Mouse (Mus musculus) embryonic facial prominence, embryonic 14.5 days (tissue): ENCODE measurements at regions not wholly inside any gene's neighbourhood (a gene's known extent, or its start where the extent isn't known, plus 50 kb on each side); places are given as distances from the start of the nearest gene placed in this dataset.

Source experiments
- ATAC-seq: fragments of 200-750 bp; cut with Nextera tagmentation; 2 replicates; pipeline ENCODE4 v1.8.0; 2017; ENCODE audit warnings: low read depth, moderate number of reproducible peaks, moderate TSS enrichment
- DNase-seq: peaks from one replicate; pipeline ENCODE4 v3.0.0-alpha.2; 2015; ENCODE audit warnings: low spot score
- H3K27ac ChIP-seq: fragments of 300-500 bp; sonication (generic); replicated peaks from 2 replicates; pipeline ENCODE4 v1.5.1; 2014; ENCODE audit warnings: low read depth, mild to moderate bottlenecking, low read length, moderate library complexity
- H3K27me3 ChIP-seq: fragments of 300-500 bp; sonication (generic); replicated peaks from 2 replicates; pipeline ENCODE4 v1.6.1; 2014; ENCODE audit warnings: low read length; ENCODE audit not compliant: control insufficient read depth, insufficient read depth
- H3K36me3 ChIP-seq: fragments of 300-500 bp; sonication (generic); 2 replicates; pipeline ENCODE4 v1.6.1; 2014; ENCODE audit warnings: low read length, mixed read lengths; ENCODE audit not compliant: control insufficient read depth, insufficient read depth
- H3K4me1 ChIP-seq: fragments of 300-500 bp; sonication (generic); 2 replicates; pipeline ENCODE4 v1.6.1; 2014; ENCODE audit warnings: antibody characterized with exemption, low read length; ENCODE audit not compliant: control insufficient read depth, insufficient read depth
- H3K4me2 ChIP-seq: fragments of 300-500 bp; sonication (generic); 2 replicates; pipeline ENCODE4 v1.6.1; 2014; ENCODE audit warnings: low read depth, mild to moderate bottlenecking, low read length, moderate library complexity, mixed read lengths
- H3K4me3 ChIP-seq: fragments of 300-500 bp; sonication (generic); 2 replicates; pipeline ENCODE4 v1.5.1; 2014; ENCODE audit warnings: low read depth, mild to moderate bottlenecking, low read length
- H3K9ac ChIP-seq: fragments of 300-500 bp; sonication (generic); 2 replicates; pipeline ENCODE4 v1.6.1; 2014; ENCODE audit warnings: low read depth, mild to moderate bottlenecking, low read length, moderate library complexity, mixed read lengths
- H3K9me3 ChIP-seq: fragments of 300-500 bp; sonication (generic); 2 replicates; pipeline ENCODE4 v1.6.1; 2016; ENCODE audit warnings: low read length; ENCODE audit not compliant: control insufficient read depth
- WGBS: fragments of 180-500 bp; shearing (Covaris S2); extraction: QIAGEN DNeasy Blood & Tissue Kit; methylation state at CpG from one replicate; pipeline ENCODE4 v1.1.7; 2014; 5-methylcytosine and 5-hydroxymethylcytosine counted together

- ATAC-seq (no peak), DNase-seq (peak; percentile 73)
- no peaks in the 10 kb centered on the region for H3K9me3 ChIP-seq
- H3K27ac ChIP-seq, result no peak overlapping the region
- 46% methylated on average over 6 of the region's 6 CpGs for whole genome bisulfite sequencing
- H3K9ac ChIP-seq, result no peak overlapping the region
- H3K36me3 ChIP-seq, result no peaks in the 10 kb centered on the region
- H3K4me1 ChIP-seq, result peaks cover 30% of the 10 kb centered on the region
- no peak overlapping the region for H3K4me2 ChIP-seq
- H3K27me3 ChIP-seq, result no peaks in the 10 kb centered on the region
- H3K4me3 ChIP-seq, result no peak overlapping the region
Measured at GRCm38 (mm10) chr12:107715871-107716270, 227.4 kb downstream of the 3110018I06Rik start.

DNA sequence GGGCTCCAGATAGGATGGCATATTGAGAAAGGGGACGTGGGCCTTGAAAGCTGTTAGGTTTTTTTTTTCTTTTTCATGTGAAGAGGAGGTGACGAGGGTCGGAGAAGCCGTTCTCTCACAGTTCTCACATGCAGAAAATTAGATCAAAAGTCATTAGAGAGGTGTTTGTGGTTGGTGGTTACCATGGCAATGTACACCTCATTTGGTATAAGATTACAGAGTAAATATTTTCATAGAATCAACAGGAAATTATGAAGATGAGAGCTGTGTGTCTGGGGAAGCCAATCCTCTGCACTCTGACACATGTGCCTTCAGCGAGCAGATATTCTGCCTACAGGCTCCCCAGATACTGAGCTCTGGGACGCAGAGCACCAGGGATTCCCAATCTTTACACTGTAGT lies 232.5 kb downstream of the 3110018I06Rik start:
- Histone ChIP-seq H3K36me3 (no peaks in the 10 kb centered on the region), H3K4me2 (no peak overlapping the region), H3K27me3 (no peaks in the 10 kb centered on the region), H3K4me3 (no peak overlapping the region), H3K9ac (no peak overlapping the region), H3K9me3 (no peaks in the 10 kb centered on the region), H3K27ac (no peak overlapping the region), H3K4me1 (peaks cover 31% of the 10 kb centered on the region)
- ATAC-seq (no peak), DNase-seq (no peak)
- 63% methylated on average over 6 of the region's 6 CpGs for WGBS

- no peak overlapping the region for H3K9ac ChIP-seq
- H3K4me2 ChIP-seq, result no peak overlapping the region
- peaks cover 24% of the 10 kb centered on the region for H3K4me1 ChIP-seq
- peak; percentile 75 for DNase-seq
- H3K36me3 ChIP-seq, result no peaks in the 10 kb centered on the region
- H3K9me3 ChIP-seq, result 0 out of 2 replicates have a peak, but pooled peaks cover 4% of the 10 kb centered on the region
- 44% methylated on average over 9 of the region's 9 CpGs for WGBS
- peak; percentile 65; the same call in 1 of the 2 replicates for ATAC-seq
- H3K4me3 ChIP-seq, result no peak overlapping the region
- H3K27me3 ChIP-seq, result no peaks in the 10 kb centered on the region
- H3K27ac ChIP-seq, result no peak overlapping the region
Measured at GRCm38 (mm10) chr12:107723062-107723859, 234.8 kb downstream of the 3110018I06Rik start.

- H3K4me2 ChIP-seq, result no peak overlapping the region
- no peak overlapping the region for H3K4me3 ChIP-seq
- H3K27me3 ChIP-seq, result no peaks in the 10 kb centered on the region
- no peak overlapping the region for H3K9ac ChIP-seq
- peak; percentile 30 for DNase-seq
- H3K27ac ChIP-seq, result 0 out of 2 replicates have a peak overlapping the region, but pooled peaks have one; percentile 33
- no peak for ATAC-seq
- 25% methylated on average over 13 of the region's 14 CpGs for WGBS
- no peaks in the 10 kb centered on the region for H3K36me3 ChIP-seq
- H3K9me3 ChIP-seq, result 0 out of 2 replicates have a peak, but pooled peaks cover 4% of the 10 kb centered on the region
- peaks cover 24% of the 10 kb centered on the region for H3K4me1 ChIP-seq
Measured at GRCm38 (mm10) chr12:107723860-107724320, 235.5 kb downstream of the 3110018I06Rik start.

DNA sequence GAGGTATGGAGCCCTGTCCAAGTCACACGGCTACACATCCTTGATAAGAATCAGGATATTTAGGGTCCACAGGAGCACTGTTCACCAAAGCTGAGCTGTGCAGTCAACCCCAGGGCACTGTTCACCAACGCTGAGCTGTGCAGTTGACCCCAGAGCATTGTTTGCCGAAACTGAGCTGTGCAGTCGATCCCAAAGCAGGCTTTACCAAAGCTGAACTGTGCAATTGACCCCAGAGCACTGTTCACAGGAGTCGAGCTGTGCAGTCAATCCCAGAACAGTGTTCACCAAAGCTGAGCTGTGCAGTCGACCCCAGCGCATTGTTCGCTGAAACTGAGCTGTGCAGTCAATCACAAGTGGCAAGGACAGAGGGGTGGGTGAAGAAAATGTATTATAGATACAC lies 236.0 kb downstream of the 3110018I06Rik start:
- no peak overlapping the region for H3K4me2 ChIP-seq
- no peak overlapping the region for H3K9ac ChIP-seq
- H3K9me3 ChIP-seq, result 0 out of 2 replicates have a peak, but pooled peaks cover 4% of the 10 kb centered on the region
- DNase-seq, result no peak
- no peaks in the 10 kb centered on the region for H3K27me3 ChIP-seq
- no peak overlapping the region for H3K27ac ChIP-seq
- ATAC-seq, result no peak
- 31% methylated on average over 8 of the region's 8 CpGs for WGBS
- peaks cover 24% of the 10 kb centered on the region for H3K4me1 ChIP-seq
- H3K4me3 ChIP-seq, result no peak overlapping the region
- H3K36me3 ChIP-seq, result no peaks in the 10 kb centered on the region

DNA sequence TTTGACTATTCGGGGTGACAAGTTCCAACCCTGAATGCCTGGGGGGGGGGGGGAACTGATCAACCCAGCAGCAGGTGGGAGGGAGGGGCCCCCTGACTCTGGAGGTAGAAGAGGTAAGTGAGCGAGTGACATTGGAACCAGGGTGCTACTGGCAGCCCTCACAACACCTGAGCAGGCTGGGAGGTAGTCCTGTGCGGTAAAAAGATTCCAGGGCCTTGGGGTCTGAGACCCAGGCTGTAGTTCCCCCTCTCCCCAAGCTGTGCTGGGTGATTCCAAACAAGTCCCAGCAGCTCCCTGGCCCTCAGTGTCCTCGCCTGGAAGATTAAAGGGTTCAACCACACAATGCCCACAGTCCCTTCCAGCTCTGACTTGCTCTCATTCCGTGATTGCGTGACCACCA lies 240.4 kb downstream of the 3110018I06Rik start:
- DNase-seq (no peak), ATAC-seq (peak; percentile 33; the same call in 1 of the 2 replicates)
- Histone ChIP-seq H3K9me3 (peaks cover 10% of the 10 kb centered on the region; the same call in 1 of the 2 replicates), H3K27me3 (no peaks in the 10 kb centered on the region), H3K9ac (no peak overlapping the region), H3K4me3 (no peak overlapping the region), H3K27ac (no peak overlapping the region), H3K36me3 (no peaks in the 10 kb centered on the region), H3K4me2 (no peak overlapping the region), H3K4me1 (peaks cover 8% of the 10 kb centered on the region)
- 49% methylated on average over 6 of the region's 6 CpGs for WGBS

- WGBS, result 67% methylated on average over 11 of the region's 11 CpGs
- no peak overlapping the region for H3K9ac ChIP-seq
- H3K4me3 ChIP-seq, result no peak overlapping the region
- H3K36me3 ChIP-seq, result no peaks in the 10 kb centered on the region
- H3K4me2 ChIP-seq, result no peak overlapping the region
- no peaks in the 10 kb centered on the region for H3K27me3 ChIP-seq
- peaks cover 10% of the 10 kb centered on the region; the same call in 1 of the 2 replicates for H3K9me3 ChIP-seq
- H3K27ac ChIP-seq, result no peak overlapping the region
- no peak for ATAC-seq
- no peak for DNase-seq
- peaks cover 3% of the 10 kb centered on the region for H3K4me1 ChIP-seq
Measured at GRCm38 (mm10) chr12:107729301-107729700, 240.9 kb downstream of the 3110018I06Rik start.

DNA sequence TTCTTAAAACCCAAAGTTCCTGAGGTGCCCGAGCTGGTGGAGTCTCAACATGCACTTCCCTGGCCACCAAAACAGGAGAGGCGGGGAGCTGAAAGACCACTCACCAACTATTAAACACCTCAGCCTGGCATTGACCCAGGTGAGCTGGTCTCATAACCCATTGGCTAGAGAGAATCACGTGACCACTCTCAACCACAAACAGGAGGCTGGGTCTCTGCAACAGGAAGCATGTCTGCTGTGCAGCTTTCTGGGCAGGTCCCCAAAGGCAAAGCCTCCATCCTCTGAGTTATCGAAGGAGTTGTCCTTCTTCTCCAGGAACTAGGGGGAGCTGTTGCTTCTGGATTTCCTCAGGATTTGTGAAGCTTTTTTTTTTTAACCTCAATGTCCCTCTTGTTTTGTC lies 242.5 kb downstream of the 3110018I06Rik start:
- DNase-seq, result no peak
- WGBS, result 77% methylated on average over 4 of the region's 4 CpGs
- Histone ChIP-seq H3K4me3 (no peak overlapping the region), H3K4me2 (no peak overlapping the region), H3K36me3 (no peaks in the 10 kb centered on the region), H3K9ac (no peak overlapping the region), H3K9me3 (peaks cover 10% of the 10 kb centered on the region; the same call in 1 of the 2 replicates), H3K4me1 (no peaks in the 10 kb centered on the region; the same call in 1 of the 2 replicates), H3K27ac (no peak overlapping the region), H3K27me3 (no peaks in the 10 kb centered on the region)
- ATAC-seq, result no peak
